Mouse (Mus musculus) mouse trophoblast stem cell (cell line): ENCODE results near the gene Akt1s1.

Source experiments
- in situ Hi-C, 2 experiments: fragments of 300-500 bp; cut with MseI, MboI; formaldehyde crosslinking; loops; 2 replicates in 1 of 2; 3 replicates in 1 of 2; pipeline ENCODE4 v1.15.1; 2025

The Akt1s1 gene

GRCm38 (mm10) chr7:44853596-44854355 lies 5.0 kb downstream of the Akt1s1 start:
- in situ Hi-C loops = no loop called here

- in situ Hi-C loops = no loop called here
These were observed 5.7 kb downstream of the Akt1s1 start for GRCm38 (mm10) chr7:44854356-44855031.

GRCm38 (mm10) chr7:44855036-44855435 lies 6.2 kb downstream of the Akt1s1 start:
- in situ Hi-C loops = no loop called here

GRCm38 (mm10) chr7:44856265-44856916 lies 7.6 kb downstream of the Akt1s1 start:
- in situ Hi-C loops = no loop called here

GRCm38 (mm10) chr7:44857042-44857552 lies 8.3 kb downstream of the Akt1s1 start, which contains the start of gene Pnkp:
Gene Pnkp (plus strand): TSS chr7:44857139.
- in situ Hi-C loops = no loop called here

GRCm38 (mm10) chr7:44857905-44858304 lies 9.1 kb downstream of the Akt1s1 start:
- in situ Hi-C loops = no loop called here

- in situ Hi-C loops = no loop called here
These were observed 11.1 kb downstream of the Akt1s1 start for GRCm38 (mm10) chr7:44859896-44860295.

- in situ Hi-C loops = no loop called here
These were observed 12.0 kb downstream of the Akt1s1 start for GRCm38 (mm10) chr7:44860576-44861428.

GRCm38 (mm10) chr7:44861429-44861816 lies 12.6 kb downstream of the Akt1s1 start:
- in situ Hi-C loops = no loop called here

- in situ Hi-C loops = no loop called here
These were observed 13.6 kb downstream of the Akt1s1 start for GRCm38 (mm10) chr7:44862434-44862833.

GRCm38 (mm10) chr7:44863210-44863609 lies 14.4 kb downstream of the Akt1s1 start:
- in situ Hi-C loops = no loop called here

- in situ Hi-C loops = no loop called here
These were observed 15.2 kb downstream of the Akt1s1 start for GRCm38 (mm10) chr7:44863982-44864494.

GRCm38 (mm10) chr7:44864595-44865542 lies 16.1 kb downstream of the Akt1s1 start:
- in situ Hi-C loops = no loop called here

GRCm38 (mm10) chr7:44866276-44867009 lies 17.7 kb downstream of the Akt1s1 start:
- in situ Hi-C loops = no loop called here

- in situ Hi-C loops = no loop called here
These were observed 18.4 kb downstream of the Akt1s1 start for GRCm38 (mm10) chr7:44867010-44867702.

GRCm38 (mm10) chr7:44867802-44868201 lies 19.0 kb downstream of the Akt1s1 start:
- in situ Hi-C loops = no loop called here

- in situ Hi-C loops = no loop called here
These were observed 19.7 kb downstream of the Akt1s1 start for GRCm38 (mm10) chr7:44868465-44868864.

GRCm38 (mm10) chr7:44868919-44869696 lies 20.3 kb downstream of the Akt1s1 start:
- in situ Hi-C loops = no loop called here
